Mouse (Mus musculus): ENCODE data around the gene Cnst. TPM values are rescaled to one million over a fixed set of nuclear protein-coding genes. Genes with fewer than 3 reads are reported as not detected.
A peak's percentile ranks its signal among the peaks of the same experiment; 100 is the strongest.
"Not testable (repeated sequence)": the region's sequence is repeated elsewhere in the genome, so short reads cannot be mapped to it uniquely, and the experiment has no call there.

Gene Cnst
- total RNA-seq, 2 experiments from 2014 or later = 31.9 to 34.4 TPM

- TF ChIP-seq CTCF (conservative IDR thresholded peaks at IDR 0.05) = no peak
- Histone ChIP-seq H3K27ac (no peak overlapping the region), H3K4me3 (peak overlapping the region; percentile 43; the same call in 1 of the 2 replicates)
- DNase-seq (ENCODE audit: low spot score in 2 of 2) = no peak
Measured at GRCm38 (mm10) chr1:179645980-179646268, 99.8 kb downstream of the Cnst start.

- not testable (repeated sequence) for H3K27ac ChIP-seq; H3K4me3 ChIP-seq; DNase-seq (ENCODE audit: low spot score in 2 of 2)
Measured at GRCm38 (mm10) chr1:179648678-179649077, 102.5 kb downstream of the Cnst start.

GRCm38 (mm10) chr1:179649324-179649723 is 103.2 kb downstream of the Cnst start:
- TF ChIP-seq CTCF (conservative IDR thresholded peaks at IDR 0.05) = no peak
- no peak for DNase-seq (ENCODE audit: low spot score in 2 of 2)
- H3K27ac ChIP-seq = no peak overlapping the region
- H3K4me3 ChIP-seq = no peak overlapping the region

GRCm38 (mm10) chr1:179650284-179650683 is 104.1 kb downstream of the Cnst start:
- TF ChIP-seq CTCF (conservative IDR thresholded peaks at IDR 0.05) = no peak
- Histone ChIP-seq H3K4me3 (no peak overlapping the region), H3K27ac (no peak overlapping the region)
- DNase-seq (ENCODE audit: low spot score in 2 of 2) = peak in 1 of 2 experiments; percentile 1

- no peak for TF ChIP-seq CTCF (conservative IDR thresholded peaks at IDR 0.05)
Measured at GRCm38 (mm10) chr1:179651224-179651623, 105.1 kb downstream of the Cnst start.

GRCm38 (mm10) chr1:179663065-179663464 is 116.9 kb downstream of the Cnst start:
- DNase-seq (ENCODE audit: low spot score in 2 of 2) = no peak
- H3K27ac ChIP-seq = no peak overlapping the region
- H3K4me3 ChIP-seq = no peak overlapping the region
- TF ChIP-seq CTCF (conservative IDR thresholded peaks at IDR 0.05) = no peak

More at GRCm38 (mm10) chr1:179651224-179651623, 105.1 kb downstream of the Cnst start:
- peak in 1 of 2 experiments; percentile 6 for DNase-seq (ENCODE audit: low spot score in 2 of 2)
- Histone ChIP-seq H3K4me3 (no peak overlapping the region), H3K27ac (no peak overlapping the region)

GRCm38 (mm10) chr1:179664309-179664930 is 118.2 kb downstream of the Cnst start:
- no peak for TF ChIP-seq CTCF (conservative IDR thresholded peaks at IDR 0.05)
- no peak overlapping the region for H3K4me3 ChIP-seq
- no peak for DNase-seq (ENCODE audit: low spot score in 2 of 2)
- no peak overlapping the region for H3K27ac ChIP-seq

- no peak for DNase-seq (ENCODE audit: low spot score in 2 of 2)
- no peak for TF ChIP-seq CTCF (conservative IDR thresholded peaks at IDR 0.05)
- Histone ChIP-seq H3K27ac (peak overlapping the region; percentile 86; the same call in 1 of the 2 replicates), H3K4me3 (no peak overlapping the region)
Measured at GRCm38 (mm10) chr1:179666971-179667370, 120.8 kb downstream of the Cnst start.

GRCm38 (mm10) chr1:179667450-179667849 is 121.3 kb downstream of the Cnst start:
- peak overlapping the region; percentile 86 for H3K27ac ChIP-seq
- H3K4me3 ChIP-seq = peak overlapping the region; percentile 84
- DNase-seq (ENCODE audit: low spot score in 2 of 2) = no peak
- no peak for TF ChIP-seq CTCF (conservative IDR thresholded peaks at IDR 0.05)

- peak within 1 kb of the TSS; percentile 86 for H3K27ac ChIP-seq
- TF ChIP-seq CTCF (conservative IDR thresholded peaks at IDR 0.05) = no peak
- H3K4me3 ChIP-seq = peak within 1 kb of the TSS; percentile 84
- peak; percentile 77 to 82 for DNase-seq (ENCODE audit: low spot score in 2 of 2)
Measured at GRCm38 (mm10) chr1:179668013-179668805, 122.0 kb downstream of the Cnst start, which contains the start of gene Sccpdh. Gene Sccpdh, plus strand, starts transcription at chr1:179668210.

GRCm38 (mm10) chr1:179668836-179669537 is 122.8 kb downstream of the Cnst start:
- DNase-seq (ENCODE audit: low spot score in 2 of 2) = no peak
- TF ChIP-seq CTCF (conservative IDR thresholded peaks at IDR 0.05) = peak; percentile 36
- Histone ChIP-seq H3K4me3 (peak overlapping the region; percentile 84), H3K27ac (peak overlapping the region; percentile 86)

- H3K27ac ChIP-seq = no peak overlapping the region
- no peak overlapping the region for H3K4me3 ChIP-seq
- TF ChIP-seq CTCF (conservative IDR thresholded peaks at IDR 0.05) = no peak
- DNase-seq (ENCODE audit: low spot score in 2 of 2) = no peak
Measured at GRCm38 (mm10) chr1:179674355-179674754, 128.2 kb downstream of the Cnst start.

- Histone ChIP-seq H3K27ac (no peak overlapping the region), H3K4me3 (no peak overlapping the region)
- no peak for DNase-seq (ENCODE audit: low spot score in 2 of 2)
- TF ChIP-seq CTCF (conservative IDR thresholded peaks at IDR 0.05) = no peak
Measured at GRCm38 (mm10) chr1:179677031-179677430, 130.9 kb downstream of the Cnst start.

Other genes with a start within 250 kb of the Cnst start
- gene Smyd3, start 28.3 kb upstream of the Cnst start, total RNA-seq (2021) = 10 to 100 TPM; 21.1 to 24.5 TPM
- 10 to 100 TPM; 21.0 to 24.8 TPM for gene Tfb2m, start 103 bp upstream of the Cnst start, total RNA-seq (2021)
- gene Sccpdh, start 121.8 kb downstream of the Cnst start, total RNA-seq (2021) = 10 to 100 TPM; 54.6 to 56.1 TPM
- gene Kif28, start 198.9 kb downstream of the Cnst start, total RNA-seq (2021) = under 1 TPM; 0.13 to 0.20 TPM